Mouse (Mus musculus) myocyte (in vitro differentiated cells): ENCODE measurements at regions not wholly inside any gene's neighbourhood (a gene's known extent, or its start where the extent isn't known, plus 50 kb on each side); places are given as distances from the start of the nearest gene placed in this dataset.

Experiments used
- H3K27me3 ChIP-seq: one replicate; pipeline ENCODE4 v1.6.1; 2011; ENCODE audit not compliant: control insufficient read depth, insufficient read depth, insufficient read length
- H3K36me3 ChIP-seq: one replicate; pipeline ENCODE4 v1.6.1; 2011; ENCODE audit not compliant: control insufficient read depth, insufficient read depth
- H3K4me2 ChIP-seq: one replicate; pipeline ENCODE4 v1.6.1; 2011; ENCODE audit warnings: low read depth, control low read depth
- H3K4me3 ChIP-seq: one replicate; pipeline ENCODE4 v1.5.1; 2011; ENCODE audit warnings: mild to moderate bottlenecking, control low read depth, moderate library complexity
- H3K79me2 ChIP-seq: one replicate; pipeline ENCODE4 v1.6.1; 2011; ENCODE audit not compliant: control insufficient read depth, insufficient read depth
- H3ac ChIP-seq: one replicate; pipeline ENCODE4 v1.6.1; 2011; ENCODE audit not compliant: control insufficient read depth, insufficient read length
- CEBPB ChIP-seq: IDR thresholded peaks from 2 replicates; pipeline ENCODE4 v1.6.1; 2011; ENCODE audit warnings: mild to moderate bottlenecking, moderate library complexity; ENCODE audit not compliant: poor library complexity, insufficient read depth, severe bottlenecking
- E2F4 ChIP-seq: IDR thresholded peaks from one replicate; pipeline ENCODE4 v1.6.1; 2011; ENCODE audit warnings: mild to moderate bottlenecking, control low read depth, moderate library complexity; ENCODE audit not compliant: insufficient read depth
- MAX ChIP-seq: IDR thresholded peaks from one replicate; pipeline ENCODE4 v1.6.1; 2011; ENCODE audit warnings: low read depth, mild to moderate bottlenecking, control low read depth
- MYOD1 ChIP-seq, 3 experiments: IDR thresholded peaks; one replicate each; pipeline ENCODE4 v1.6.1; 2011; ENCODE audit warnings: control low read depth in 2 of 3, low read depth in 2 of 3, mild to moderate bottlenecking in 2 of 3, moderate library complexity in 1 of 3; ENCODE audit not compliant: insufficient read length in 2 of 3, control insufficient read depth in 1 of 3
- MYOG ChIP-seq, 3 experiments: IDR thresholded peaks; one replicate each; pipeline ENCODE4 v1.6.1; 2011; ENCODE audit warnings: control low read depth in 2 of 3, low read depth in 2 of 3, mild to moderate bottlenecking in 2 of 3; ENCODE audit not compliant: insufficient read length in 2 of 3, control insufficient read depth in 1 of 3, insufficient read depth in 1 of 3
- POLR2A ChIP-seq: IDR thresholded peaks from one replicate; pipeline ENCODE4 v1.6.1; 2011; ENCODE audit warnings: low read depth, mild to moderate bottlenecking, control low read depth, moderate library complexity; ENCODE audit not compliant: insufficient read length
- POLR2AphosphoS2 ChIP-seq: IDR thresholded peaks from one replicate; pipeline ENCODE4 v1.6.1; 2011; ENCODE audit warnings: low read depth, control low read depth; ENCODE audit not compliant: insufficient read length
- REST ChIP-seq: IDR thresholded peaks from one replicate; pipeline ENCODE4 v1.6.1; 2011; ENCODE audit warnings: mild to moderate bottlenecking, control low read depth, moderate library complexity; ENCODE audit not compliant: insufficient read depth, insufficient read length
- SRF ChIP-seq: IDR thresholded peaks from one replicate; pipeline ENCODE4 v1.6.1; 2011; ENCODE audit warnings: low read depth; ENCODE audit not compliant: control insufficient read depth, insufficient read length
- TCF12 ChIP-seq: IDR thresholded peaks from one replicate; pipeline ENCODE4 v1.6.1; 2011; ENCODE audit warnings: mild to moderate bottlenecking, control low read depth; ENCODE audit not compliant: poor library complexity, insufficient read depth, severe bottlenecking
- TCF3 ChIP-seq: IDR thresholded peaks from one replicate; pipeline ENCODE4 v1.6.1; 2011; ENCODE audit warnings: low read depth, control low read depth; ENCODE audit not compliant: insufficient read length
- USF1 ChIP-seq: IDR thresholded peaks from one replicate; pipeline ENCODE4 v1.6.1; 2011; ENCODE audit warnings: low read depth, mild to moderate bottlenecking, control low read depth, moderate library complexity

- no peak overlapping the region for H3ac ChIP-seq
- H3K27me3 ChIP-seq, result no peaks in the 10 kb centered on the region
- no peaks in the 10 kb centered on the region for H3K79me2 ChIP-seq
- H3K4me3 ChIP-seq, result no peak overlapping the region
- H3K36me3 ChIP-seq, result no peaks in the 10 kb centered on the region
- no peak overlapping the region for H3K4me2 ChIP-seq
- TF ChIP-seq E2F4, result no peak
- no peak for TF ChIP-seq POLR2A
- no peak for TF ChIP-seq MYOD1 (IDR thresholded peaks at IDR 0.05; ENCODE audit: control insufficient read depth in 1 of 3, insufficient read length in 2 of 3, low read depth in 2 of 3)
- no peak for TF ChIP-seq REST
- no peak for TF ChIP-seq TCF12
- no peak for TF ChIP-seq POLR2AphosphoS2
- TF ChIP-seq MAX, result no peak
- no peak for TF ChIP-seq TCF3
- TF ChIP-seq MYOG (IDR thresholded peaks at IDR 0.05; ENCODE audit: control insufficient read depth in 1 of 3, insufficient read depth in 1 of 3, insufficient read length in 2 of 3, low read depth in 2 of 3), result no peak
- no peak for TF ChIP-seq CEBPB
- no peak for TF ChIP-seq USF1
- TF ChIP-seq SRF, result no peak
Measured at GRCm38 (mm10) chr11:18012085-18012484, 58.4 kb upstream of the Etaa1 start.

GRCm38 (mm10) chr11:18011101-18011733 lies 57.5 kb upstream of the Etaa1 start:
- Histone ChIP-seq H3ac (no peak overlapping the region), H3K79me2 (no peaks in the 10 kb centered on the region), H3K4me2 (no peak overlapping the region), H3K36me3 (no peaks in the 10 kb centered on the region), H3K27me3 (no peaks in the 10 kb centered on the region), H3K4me3 (no peak overlapping the region)
- TF ChIP-seq MYOD1 (IDR thresholded peaks at IDR 0.05; ENCODE audit: control insufficient read depth in 1 of 3, insufficient read length in 2 of 3, low read depth in 2 of 3) (no peak), TCF12 (no peak), MYOG (IDR thresholded peaks at IDR 0.05; ENCODE audit: control insufficient read depth in 1 of 3, insufficient read depth in 1 of 3, insufficient read length in 2 of 3, low read depth in 2 of 3) (no peak), USF1 (no peak), TCF3 (no peak), MAX (no peak), POLR2AphosphoS2 (no peak), POLR2A (no peak), REST (no peak), SRF (no peak), E2F4 (no peak), CEBPB (no peak)

DNA sequence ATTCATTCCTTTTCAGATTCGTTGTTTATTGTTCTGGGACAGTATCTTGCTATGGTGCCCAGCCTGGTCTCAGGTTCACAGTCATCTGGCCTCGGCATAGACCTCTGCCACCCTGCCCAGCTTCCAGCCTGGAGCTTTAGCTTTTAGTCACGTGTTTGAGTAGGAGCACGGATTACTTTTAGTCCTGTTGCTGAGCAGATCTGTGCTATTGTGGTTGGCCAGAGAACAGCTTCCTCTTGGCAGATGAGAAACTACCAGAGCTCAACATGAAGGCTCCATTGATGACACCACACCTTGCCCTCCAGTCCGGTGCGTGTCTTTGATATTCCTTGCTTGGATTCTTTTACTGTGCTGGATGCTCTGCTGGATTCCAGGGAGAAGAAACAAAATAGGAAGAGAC lies 54.5 kb upstream of the Etaa1 start:
- no peak overlapping the region for H3K4me3 ChIP-seq
- H3K4me2 ChIP-seq, result no peak overlapping the region
- TF ChIP-seq SRF (no peak), REST (no peak), POLR2A (no peak), USF1 (no peak), MYOG (IDR thresholded peaks at IDR 0.05; ENCODE audit: control insufficient read depth in 1 of 3, insufficient read depth in 1 of 3, insufficient read length in 2 of 3, low read depth in 2 of 3) (no peak), TCF3 (no peak), MAX (no peak), MYOD1 (IDR thresholded peaks at IDR 0.05; ENCODE audit: control insufficient read depth in 1 of 3, insufficient read length in 2 of 3, low read depth in 2 of 3) (no peak), E2F4 (no peak), POLR2AphosphoS2 (no peak), TCF12 (no peak), CEBPB (no peak)
- H3ac ChIP-seq, result no peak overlapping the region
- no peaks in the 10 kb centered on the region for H3K36me3 ChIP-seq
- H3K79me2 ChIP-seq, result no peaks in the 10 kb centered on the region
- no peaks in the 10 kb centered on the region for H3K27me3 ChIP-seq
